Mouse (Mus musculus) embryonic fibroblast, embryonic 13.5 days (primary cell): ENCODE results near the gene Psmd13.

ENCODE experiments used
- CTCF ChIP-seq: IDR thresholded peaks from 2 replicates; pipeline ENCODE4 v1.5.1; 2011; ENCODE audit warnings: mild to moderate bottlenecking, control low read depth, low read length, moderate library complexity, borderline replicate concordance; ENCODE audit not compliant: insufficient read depth
- POLR2A ChIP-seq: IDR thresholded peaks from 2 replicates; pipeline ENCODE4 v1.6.1; 2011; ENCODE audit warnings: low read depth, mild to moderate bottlenecking, control low read depth, low read length, moderate library complexity

DNA sequence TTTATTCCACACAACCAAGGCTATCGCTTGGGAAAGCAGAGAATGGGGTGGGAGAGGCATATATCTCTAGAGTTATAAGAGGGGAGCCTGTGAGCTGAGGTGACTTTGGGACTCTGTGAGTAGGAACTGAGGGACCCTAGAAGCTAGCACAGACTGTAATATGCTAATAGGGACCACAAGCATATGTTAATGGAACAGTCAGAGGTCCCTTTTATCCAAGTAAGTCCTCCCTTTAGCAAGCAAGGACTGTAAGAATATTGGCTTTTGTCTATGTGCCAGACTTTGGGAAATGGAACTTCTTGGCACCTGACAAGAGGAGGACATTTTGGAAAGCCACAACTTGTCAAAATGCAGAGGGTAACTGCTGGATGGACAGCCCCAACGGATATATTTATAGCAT is 57.1 kb downstream of the Psmd13 start:
- TF ChIP-seq CTCF (no peak), POLR2A (no peak)
